In the genomic region with DNA sequence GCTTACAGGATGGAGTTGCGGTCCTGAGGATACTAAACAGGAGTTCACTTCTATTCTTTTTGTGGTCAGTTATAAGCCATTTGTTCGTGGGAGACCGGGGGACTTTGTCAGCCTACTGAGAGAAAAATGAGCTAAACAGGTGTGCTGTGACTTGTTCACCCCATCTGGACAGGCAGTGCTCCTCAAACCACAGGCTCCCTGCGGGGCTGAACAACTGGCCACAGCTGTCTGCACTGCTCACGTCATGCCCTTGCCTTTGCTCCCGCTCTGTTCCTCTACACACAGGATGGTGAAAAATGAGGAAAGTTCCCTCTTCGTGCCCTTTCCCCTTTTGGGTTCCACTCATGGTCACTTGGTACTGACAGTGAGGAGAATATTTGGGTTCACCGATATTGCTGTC, we compare ENCODE assay signal across 26 mouse cellular contexts. TPM values are rescaled to one million over a fixed set of nuclear protein-coding genes. Genes with fewer than 3 reads are reported as not detected.
"Had no signal": no experiment of that assay in that cellular context is flagged by ENCODE, and none has a peak within 500 bp of the region (broad histone marks: within the 10 kb centered on the region; RNA-seq: fewer than 3 reads in every experiment).

No protein-coding gene starts in this region.

- H3K36me3 ChIP-seq: heart, embryonic 10.5 days; heart, embryonic 12.5 days; hindbrain, embryonic 10.5 days; hindbrain, embryonic 12.5 days; intestine, embryonic 15.5 days; liver, embryonic 13.5 days had no signal

- H3K4me3 ChIP-seq: gastrocnemius, adult 2 months; heart, embryonic 10.5 days; heart, embryonic 12.5 days; hindbrain, embryonic 10.5 days; hindbrain, embryonic 12.5 days; intestine, embryonic 15.5 days; left cerebral cortex, adult 2 months; liver, embryonic 13.5 days had no signal

- H3K4me2 ChIP-seq: heart, embryonic 12.5 days; hindbrain, embryonic 12.5 days; hindbrain, embryonic 14.5 days; intestine, embryonic 15.5 days; liver, embryonic 11.5 days; liver, embryonic 13.5 days had no signal

- H3K27ac ChIP-seq: gastrocnemius, adult 2 months; heart, embryonic 10.5 days; hindbrain, embryonic 10.5 days; hindbrain, embryonic 12.5 days; hindbrain, embryonic 14.5 days; intestine, embryonic 15.5 days; left cerebral cortex, adult 2 months; liver, embryonic 13.5 days had no signal

- H3K27me3 ChIP-seq: intestine, embryonic 15.5 days; liver, embryonic 13.5 days had no signal

- H3K9me3 ChIP-seq: heart, embryonic 10.5 days; heart, embryonic 12.5 days; hindbrain, embryonic 10.5 days; hindbrain, embryonic 12.5 days; intestine, embryonic 15.5 days; liver, embryonic 13.5 days had no signal

- H3K4me1 ChIP-seq: heart, embryonic 12.5 days; intestine, embryonic 15.5 days had no signal

- ATAC-seq: hindbrain, embryonic 16.5 days; inflammation-experienced regulatory T-cells, adult 6 months; intestine, embryonic 15.5 days; intestine, postnatal 0 days had no signal

- H3K9ac ChIP-seq: heart, embryonic 12.5 days; hindbrain, embryonic 12.5 days; hindbrain, embryonic 14.5 days; intestine, embryonic 15.5 days; liver, embryonic 13.5 days had no signal

- DNase-seq: gastrocnemius, adult 2 months; gastrocnemius, postnatal 10 days; gastrocnemius, postnatal 25 days; heart, adult 18-20 months; heart, postnatal 10 days; heart, postnatal 4 days; kidney, adult 18-20 months; kidney, adult 8-10 months; kidney, postnatal 10 days; kidney, postnatal 25 days; kidney, postnatal 4 days; layer of hippocampus, adult 9-11 months; liver; liver, embryonic 13.5 days had no signal

RNA-seq across cellular contexts. Expression of gene Tlr12, which starts 42.6 kb away (rescaled TPM):
- total RNA-seq: gastrocnemius, adult 2 months; gastrocnemius, postnatal 25 days had no signal
- polyA plus RNA-seq: heart, embryonic 14.5 days had no signal
